Mouse (Mus musculus): ENCODE results near the gene Kcnd3. TPM values are rescaled to one million over a fixed set of nuclear protein-coding genes. Genes with fewer than 3 reads are reported as not detected.

The Kcnd3 gene
- polyA plus RNA-seq, 1 experiment from 2014 or later: 0.24 TPM

DNA sequence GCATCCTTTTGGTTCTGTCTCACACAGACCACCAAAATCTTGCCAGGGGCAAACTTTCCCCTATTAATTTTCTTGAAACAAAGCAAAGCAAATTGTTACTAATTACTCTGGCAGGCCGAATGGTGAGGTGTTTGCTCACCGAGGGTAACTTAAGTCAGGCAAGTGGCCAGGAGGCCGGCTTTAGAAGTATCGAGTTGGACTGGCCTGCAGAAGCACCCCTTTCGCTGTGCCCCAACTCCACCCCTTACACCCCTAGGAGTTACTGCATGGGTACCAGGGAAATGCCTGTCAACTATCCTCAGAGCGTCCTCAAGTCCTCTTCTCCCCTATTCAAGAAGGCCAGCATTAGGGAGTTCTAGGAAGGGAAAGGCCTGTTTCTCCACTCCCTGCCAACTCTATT is 251.4 kb downstream of the Kcnd3 start:
- no peaks in the 10 kb centered on the region for H3K36me3 ChIP-seq
- no peak overlapping the region for H3K9ac ChIP-seq (replicated peaks)
- H3K4me3 ChIP-seq (replicated peaks): no peak overlapping the region
- WGBS: 31% methylated on average over 6 of the region's 6 CpGs
- H3K4me1 ChIP-seq (replicated peaks): peaks cover 16% of the 10 kb centered on the region
- no peak overlapping the region for H3K27ac ChIP-seq
- peaks cover 55% of the 10 kb centered on the region for H3K27me3 ChIP-seq
- H3K9me3 ChIP-seq: no peaks in the 10 kb centered on the region
- H3K4me2 ChIP-seq: peak overlapping the region; percentile 99; the same call in 1 of the 2 replicates
- no peak for ATAC-seq (ENCODE audit: insufficient number of reproducible peaks, insufficient read depth, low FRiP score, low TSS enrichment, low read depth)

DNA sequence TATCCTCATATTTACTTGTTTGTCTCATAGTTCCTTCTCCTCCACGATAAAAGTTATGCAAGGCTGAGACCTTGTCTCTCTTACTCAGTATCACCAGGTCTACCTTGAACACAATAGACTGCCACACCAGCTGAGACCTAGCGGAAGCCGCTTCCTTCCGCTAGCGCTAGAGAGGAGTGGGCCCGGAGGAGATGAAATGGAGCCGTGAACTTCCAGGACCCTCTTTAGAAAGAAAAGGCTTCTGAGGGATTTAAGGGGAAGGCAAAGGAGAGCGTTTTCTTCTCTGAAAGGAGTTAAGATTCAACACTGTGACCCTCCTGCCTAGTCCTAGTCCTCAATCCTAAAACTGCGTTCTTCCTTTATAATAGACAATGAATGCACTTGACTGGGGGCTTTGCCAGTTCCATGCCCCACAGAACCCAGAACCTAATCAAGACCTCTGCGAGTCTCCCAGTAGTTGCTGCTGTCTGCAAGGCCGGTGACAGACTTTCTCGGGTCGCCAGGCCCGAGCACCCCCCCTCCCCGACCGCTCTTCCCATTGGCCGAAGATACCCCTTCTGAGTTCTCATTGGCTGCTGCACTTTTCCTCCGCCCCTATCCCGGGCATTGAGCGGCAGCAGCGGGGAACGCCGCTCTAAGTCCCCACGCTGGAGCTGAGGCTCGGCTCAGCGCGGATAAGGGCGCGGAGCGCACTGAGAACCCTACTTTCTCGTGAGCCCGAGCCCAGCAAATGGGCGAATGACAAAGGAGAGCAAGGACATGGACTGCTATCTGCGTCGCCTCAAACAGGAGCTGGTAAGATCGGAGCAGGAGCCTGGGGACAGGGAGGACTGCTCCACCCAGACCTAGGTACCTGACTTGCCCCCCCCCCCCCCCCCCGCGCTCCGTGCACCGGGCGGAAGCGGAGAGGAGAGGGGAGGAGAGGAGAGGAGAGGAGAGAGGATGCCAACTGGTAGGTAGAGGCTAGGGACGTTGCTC is 252.2 kb downstream of the Kcnd3 start, which contains the start of gene Inka2:
TSS of gene Inka2 (plus strand) at position 569 of the 978 bp plus-strand sequence.
- Histone ChIP-seq H3K4me3 (replicated peaks) (peak within 1 kb of the TSS; percentile 56), H3K9ac (replicated peaks) (peak within 1 kb of the TSS; percentile 69), H3K36me3 (no peaks in the 10 kb centered on the region), H3K27ac (0 out of 2 replicates have a peak within 1 kb of the TSS, but pooled peaks have one; percentile 23), H3K4me1 (replicated peaks) (peaks cover 16% of the 10 kb centered on the region), H3K9me3 (no peaks in the 10 kb centered on the region), H3K4me2 (peak within 1 kb of the TSS; percentile 99), H3K27me3 (peaks cover 55% of the 10 kb centered on the region)
- peak; percentile 94 for ATAC-seq (ENCODE audit: insufficient number of reproducible peaks, insufficient read depth, low FRiP score, low TSS enrichment, low read depth)
- WGBS: 3% methylated on average over 38 of the region's 43 CpGs

DNA sequence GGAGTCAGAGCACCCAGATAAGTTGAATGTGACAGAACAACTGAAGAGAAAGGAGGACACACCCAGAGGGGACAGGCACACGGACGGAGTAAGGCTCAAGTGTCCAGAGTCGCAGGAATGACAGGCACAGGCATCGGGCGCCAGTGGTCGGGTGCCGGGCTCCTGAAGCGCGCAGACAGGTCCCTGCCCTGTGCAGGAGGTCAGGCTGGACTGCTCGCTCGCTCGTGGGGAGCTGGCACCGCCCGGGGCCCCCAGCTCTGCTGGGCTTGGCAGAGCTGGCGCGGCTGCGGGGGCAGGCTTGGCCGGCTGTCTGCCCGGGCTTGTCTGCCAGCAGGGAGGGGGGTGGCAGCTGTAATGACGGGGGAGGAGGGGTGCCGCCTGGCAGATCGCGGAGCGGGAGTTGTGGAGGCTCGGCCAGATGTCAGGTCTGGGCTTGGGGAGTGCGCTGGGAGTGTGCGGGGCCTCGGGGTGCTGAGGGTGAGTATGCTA is 253.0 kb downstream of the Kcnd3 start:
- peaks cover 55% of the 10 kb centered on the region for H3K27me3 ChIP-seq
- H3K4me3 ChIP-seq (replicated peaks): peak overlapping the region; percentile 56
- under 1% methylated on average over 28 of the region's 28 CpGs for WGBS
- H3K4me2 ChIP-seq: peak overlapping the region; percentile 99
- peak; percentile 45; the same call in 1 of the 2 replicates for ATAC-seq (ENCODE audit: insufficient number of reproducible peaks, insufficient read depth, low FRiP score, low TSS enrichment, low read depth)
- no peaks in the 10 kb centered on the region for H3K36me3 ChIP-seq
- H3K9ac ChIP-seq (replicated peaks): peak overlapping the region; percentile 69
- peaks cover 16% of the 10 kb centered on the region for H3K4me1 ChIP-seq (replicated peaks)
- H3K9me3 ChIP-seq: no peaks in the 10 kb centered on the region
- no peak overlapping the region for H3K27ac ChIP-seq

DNA sequence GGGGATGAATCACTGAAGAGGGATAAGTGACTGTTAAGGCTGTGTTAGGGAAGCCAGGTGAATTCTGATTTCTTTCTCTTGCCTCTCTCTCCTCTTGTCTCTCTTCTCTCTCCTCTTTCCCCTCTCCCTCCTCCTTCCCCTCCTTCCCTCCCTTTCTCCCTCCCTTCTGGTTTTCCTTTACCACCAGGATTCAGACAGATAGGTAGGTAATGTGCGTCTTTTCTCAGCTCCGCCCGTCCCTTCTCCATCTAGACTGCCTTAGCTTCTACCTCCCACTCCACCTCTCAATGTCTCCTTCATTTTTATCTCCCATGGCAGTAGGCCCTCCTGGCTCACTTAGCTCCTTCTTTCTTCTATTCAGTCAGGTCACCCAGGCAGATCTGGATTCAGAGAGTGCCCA is 253.4 kb downstream of the Kcnd3 start:
- H3K36me3 ChIP-seq: no peaks in the 10 kb centered on the region
- peaks cover 55% of the 10 kb centered on the region for H3K27me3 ChIP-seq
- H3K9me3 ChIP-seq: no peaks in the 10 kb centered on the region
- H3K4me3 ChIP-seq (replicated peaks): peak overlapping the region; percentile 56
- H3K9ac ChIP-seq (replicated peaks): peak overlapping the region; percentile 69; the same call in 1 of the 2 replicates
- H3K4me1 ChIP-seq (replicated peaks): peaks cover 16% of the 10 kb centered on the region
- no peak for ATAC-seq (ENCODE audit: insufficient number of reproducible peaks, insufficient read depth, low FRiP score, low TSS enrichment, low read depth)
- no peak overlapping the region for H3K27ac ChIP-seq
- peak overlapping the region; percentile 99 for H3K4me2 ChIP-seq
- WGBS: 8% methylated on average over 3 of the region's 3 CpGs

DNA sequence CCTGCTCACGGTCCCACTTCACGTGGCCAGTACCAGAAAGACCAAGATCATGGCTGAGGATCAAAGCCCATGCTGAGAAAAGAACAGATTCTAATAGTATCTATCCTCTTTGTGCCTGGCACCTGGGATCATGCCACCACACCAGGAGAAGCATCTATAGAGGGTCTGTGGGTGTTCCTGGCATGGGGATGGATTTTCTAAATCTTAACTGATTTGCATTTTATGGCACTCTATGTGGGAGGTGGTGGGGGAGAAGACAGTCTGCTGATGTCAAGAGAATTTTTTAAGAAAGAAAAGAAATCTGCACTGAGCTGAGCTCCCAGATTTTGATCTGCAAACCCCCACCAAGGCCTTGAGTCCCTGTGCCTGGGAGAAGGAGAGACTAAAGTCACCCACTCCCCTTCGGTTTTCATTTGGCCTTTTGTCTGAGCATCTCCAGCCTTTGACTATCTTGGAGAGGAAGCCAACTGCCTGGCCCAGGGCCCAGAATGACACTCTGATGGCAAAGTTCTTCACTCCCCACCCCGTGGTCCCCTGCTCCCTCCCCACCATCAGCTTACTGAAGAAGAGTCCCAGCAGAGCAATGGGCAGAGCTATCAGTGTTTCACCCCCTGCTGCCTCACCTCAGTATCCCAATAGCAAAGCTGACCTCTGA is 254.4 kb downstream of the Kcnd3 start:
- Histone ChIP-seq H3K36me3 (no peaks in the 10 kb centered on the region), H3K4me2 (peak overlapping the region; percentile 99), H3K4me1 (replicated peaks) (peaks cover 16% of the 10 kb centered on the region), H3K4me3 (replicated peaks) (no peak overlapping the region), H3K9ac (replicated peaks) (no peak overlapping the region), H3K9me3 (no peaks in the 10 kb centered on the region), H3K27me3 (peaks cover 51% of the 10 kb centered on the region), H3K27ac (no peak overlapping the region)
- 36% methylated on average over 4 of the region's 4 CpGs for WGBS
- ATAC-seq (ENCODE audit: insufficient number of reproducible peaks, insufficient read depth, low FRiP score, low TSS enrichment, low read depth): no peak

DNA sequence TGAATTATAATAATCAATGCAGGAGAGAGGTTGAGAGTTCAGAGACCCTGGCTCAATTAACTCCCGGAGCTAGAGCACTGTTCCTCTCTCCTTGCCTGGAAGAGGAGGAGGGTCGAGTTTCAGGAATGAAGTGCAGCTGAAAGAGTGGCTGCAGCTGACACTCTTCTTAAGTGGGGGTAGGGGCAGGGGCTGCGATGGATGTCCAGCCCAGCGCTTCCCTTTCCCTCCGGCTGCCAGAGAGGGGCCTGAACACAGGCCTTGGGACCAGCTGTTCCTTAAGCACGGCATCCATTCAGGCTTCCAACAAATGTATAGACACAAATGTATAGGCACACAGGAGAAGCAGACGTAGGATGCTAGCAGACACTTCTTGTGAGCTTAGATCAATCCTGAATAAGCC is 255.5 kb downstream of the Kcnd3 start:
- no peaks in the 10 kb centered on the region for H3K9me3 ChIP-seq
- no peak for ATAC-seq (ENCODE audit: insufficient number of reproducible peaks, insufficient read depth, low FRiP score, low TSS enrichment, low read depth)
- no peak overlapping the region for H3K4me3 ChIP-seq (replicated peaks)
- 14% methylated on average over 7 of the region's 7 CpGs for WGBS
- peaks cover 16% of the 10 kb centered on the region for H3K4me1 ChIP-seq (replicated peaks)
- H3K36me3 ChIP-seq: no peaks in the 10 kb centered on the region
- H3K27ac ChIP-seq: no peak overlapping the region
- peaks cover 47% of the 10 kb centered on the region for H3K27me3 ChIP-seq
- no peak overlapping the region for H3K9ac ChIP-seq (replicated peaks)
- no peak overlapping the region for H3K4me2 ChIP-seq

DNA sequence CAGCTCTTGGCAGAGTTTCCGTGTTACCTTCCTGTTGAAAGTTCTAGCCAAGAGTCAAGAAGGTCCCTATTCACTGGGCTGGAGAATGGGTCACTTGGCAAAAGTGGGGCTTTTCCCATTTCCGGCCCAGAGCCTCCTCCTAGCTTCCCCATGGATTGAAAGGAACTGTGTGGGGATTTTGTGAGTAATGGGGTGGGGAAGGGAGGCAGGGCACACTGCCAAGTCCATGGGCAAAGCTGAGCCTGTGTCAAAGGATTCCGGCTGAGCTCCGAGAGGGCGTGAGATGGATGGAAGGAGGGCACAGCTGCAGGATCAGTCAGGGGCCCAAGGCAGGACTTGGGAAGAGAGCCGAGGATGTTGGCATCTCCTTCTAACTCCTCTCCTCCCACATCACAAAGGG is 258.1 kb downstream of the Kcnd3 start:
- ATAC-seq (ENCODE audit: insufficient number of reproducible peaks, insufficient read depth, low FRiP score, low TSS enrichment, low read depth): no peak
- Histone ChIP-seq H3K9me3 (no peaks in the 10 kb centered on the region), H3K4me2 (no peak overlapping the region), H3K4me3 (replicated peaks) (no peak overlapping the region), H3K4me1 (replicated peaks) (peaks cover 17% of the 10 kb centered on the region), H3K27ac (no peak overlapping the region), H3K9ac (replicated peaks) (no peak overlapping the region), H3K36me3 (no peaks in the 10 kb centered on the region), H3K27me3 (peaks cover 28% of the 10 kb centered on the region)
- 77% methylated on average over 6 of the region's 6 CpGs for WGBS

DNA sequence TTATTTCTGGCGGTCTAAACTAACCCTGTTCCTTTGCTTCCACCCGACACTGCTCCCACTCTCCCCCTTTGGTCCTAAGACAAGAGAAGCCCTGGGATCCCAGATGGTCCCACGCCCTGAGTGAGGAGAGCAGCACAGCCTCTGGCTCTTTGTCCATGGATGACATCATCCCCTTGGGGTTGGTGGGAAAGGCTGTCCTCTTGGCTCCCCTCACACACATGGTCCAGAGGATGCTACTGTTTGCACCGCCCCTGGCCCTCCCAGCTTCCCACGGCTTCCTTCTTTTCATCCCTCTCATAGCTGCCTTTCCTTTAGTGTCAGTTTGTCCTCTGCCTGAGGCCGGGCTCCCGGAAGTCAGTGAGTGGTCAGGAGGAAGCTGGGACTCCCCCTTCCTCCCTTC is 259.6 kb downstream of the Kcnd3 start:
- H3K36me3 ChIP-seq: no peaks in the 10 kb centered on the region

DNA sequence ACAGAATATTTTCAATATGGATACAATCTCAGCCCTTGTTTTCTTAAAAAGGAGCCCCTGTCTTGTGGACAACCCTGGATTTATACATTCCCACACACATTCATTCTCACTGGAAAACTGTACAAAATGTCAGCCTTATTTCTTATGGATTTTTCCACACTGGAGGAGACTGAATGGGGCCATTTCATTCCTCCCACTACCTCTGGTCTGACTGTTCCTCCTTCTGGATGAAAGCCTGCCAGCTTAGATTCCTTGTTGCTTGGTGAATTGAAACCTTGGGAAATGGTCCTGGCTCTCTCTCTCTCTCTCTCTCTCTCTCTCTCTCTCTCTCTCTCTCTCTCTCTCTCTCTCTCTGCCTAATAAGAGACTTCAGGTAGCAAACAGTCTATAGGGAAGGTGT is 260.7 kb downstream of the Kcnd3 start:
- Histone ChIP-seq H3K4me1 (replicated peaks) (peaks cover 20% of the 10 kb centered on the region), H3K4me2 (no peak overlapping the region), H3K27ac (no peak overlapping the region), H3K9me3 (no peaks in the 10 kb centered on the region), H3K27me3 (0 out of 2 replicates have a peak, but pooled peaks cover 3% of the 10 kb centered on the region), H3K9ac (replicated peaks) (no peak overlapping the region), H3K36me3 (no peaks in the 10 kb centered on the region), H3K4me3 (replicated peaks) (no peak overlapping the region)
- ATAC-seq (ENCODE audit: insufficient number of reproducible peaks, insufficient read depth, low FRiP score, low TSS enrichment, low read depth): no peak

More for the DNA sequence above, 259.6 kb downstream of the Kcnd3 start:
- 72% methylated on average over 7 of the region's 7 CpGs for whole genome bisulfite sequencing
- Histone ChIP-seq H3K9ac (replicated peaks) (no peak overlapping the region), H3K27me3 (peaks cover 13% of the 10 kb centered on the region), H3K4me1 (replicated peaks) (peaks cover 16% of the 10 kb centered on the region), H3K4me2 (no peak overlapping the region), H3K27ac (no peak overlapping the region), H3K9me3 (no peaks in the 10 kb centered on the region), H3K4me3 (replicated peaks) (no peak overlapping the region)
- no peak for ATAC-seq (ENCODE audit: insufficient number of reproducible peaks, insufficient read depth, low FRiP score, low TSS enrichment, low read depth)

DNA sequence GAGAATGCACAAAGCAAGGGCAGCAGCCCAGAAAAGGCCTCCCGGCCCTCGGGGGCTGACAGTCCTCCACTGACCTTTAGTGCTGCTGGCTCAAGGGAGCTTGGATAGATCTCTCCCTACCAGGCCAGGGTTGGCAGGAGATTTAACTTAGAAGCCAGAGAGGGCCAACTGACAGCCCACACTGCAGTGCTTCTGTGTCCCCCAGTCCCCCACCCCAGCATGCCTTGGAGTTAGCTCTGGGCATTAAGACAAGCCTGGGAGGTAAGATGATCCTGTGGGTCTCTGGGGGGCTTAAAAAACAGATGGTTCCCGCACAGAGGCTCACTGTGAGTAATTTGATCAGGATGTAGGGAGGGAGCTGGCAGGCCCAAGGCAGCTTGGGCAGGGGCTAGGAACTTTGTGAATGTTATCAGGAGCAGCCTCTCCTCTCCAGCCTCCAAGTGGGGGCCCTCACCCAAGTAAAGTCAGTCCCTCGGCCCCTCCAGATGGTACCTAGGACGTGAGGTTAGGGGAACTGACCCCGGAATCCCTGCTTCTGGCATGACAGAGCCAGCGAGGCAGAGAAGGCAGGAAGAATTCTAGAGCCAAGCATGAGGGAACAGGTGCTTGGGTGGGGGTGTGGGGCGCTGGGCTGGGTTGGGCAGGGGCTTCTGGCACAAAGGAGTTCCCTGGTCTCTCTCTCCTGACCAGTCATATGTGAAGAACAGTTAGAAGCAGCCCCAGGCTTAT is 262.1 kb downstream of the Kcnd3 start:
- no peak overlapping the region for H3K9ac ChIP-seq (replicated peaks)
- peak; percentile 80 for ATAC-seq (ENCODE audit: insufficient number of reproducible peaks, insufficient read depth, low FRiP score, low TSS enrichment, low read depth)
- peak overlapping the region; percentile 73 for H3K27ac ChIP-seq
- H3K4me2 ChIP-seq: no peak overlapping the region; the same call in 1 of the 2 replicates
- H3K4me3 ChIP-seq (replicated peaks): no peak overlapping the region
- peaks cover 27% of the 10 kb centered on the region for H3K4me1 ChIP-seq (replicated peaks)
- H3K9me3 ChIP-seq: no peaks in the 10 kb centered on the region
- no peaks in the 10 kb centered on the region for H3K36me3 ChIP-seq
- no peaks in the 10 kb centered on the region for H3K27me3 ChIP-seq
- 13% methylated on average over 7 of the region's 8 CpGs for WGBS

DNA sequence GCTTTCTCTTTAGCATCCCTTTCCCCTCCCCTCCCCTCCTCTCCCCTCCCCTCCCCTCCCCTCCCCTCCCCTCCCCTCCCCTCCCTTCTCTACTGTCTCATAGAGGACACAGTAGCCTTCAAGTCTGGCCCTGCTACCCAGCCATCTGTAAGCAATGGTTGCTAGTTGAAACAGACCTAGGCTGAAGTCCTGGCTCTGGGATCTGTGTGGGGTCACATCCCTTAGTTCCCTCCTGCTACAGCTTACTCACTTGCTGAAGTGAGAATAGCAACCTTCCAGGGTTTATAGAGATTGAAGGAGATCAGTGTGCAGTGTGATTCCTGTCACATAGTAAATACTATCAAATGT is 262.7 kb downstream of the Kcnd3 start:
- Histone ChIP-seq H3K27ac (no peak overlapping the region), H3K9me3 (no peaks in the 10 kb centered on the region), H3K9ac (replicated peaks) (no peak overlapping the region), H3K4me3 (replicated peaks) (no peak overlapping the region), H3K27me3 (no peaks in the 10 kb centered on the region), H3K36me3 (no peaks in the 10 kb centered on the region), H3K4me2 (no peak overlapping the region), H3K4me1 (replicated peaks) (peaks cover 27% of the 10 kb centered on the region)
- ATAC-seq (ENCODE audit: insufficient number of reproducible peaks, insufficient read depth, low FRiP score, low TSS enrichment, low read depth): no peak

Data from limb, embryonic 12.5 days (tissue).